Mouse (Mus musculus) left cerebral cortex, adult 9 months (tissue): ENCODE measurements around the gene Agpat4.
A peak's percentile ranks its signal among the peaks of the same experiment; 100 is the strongest.

Experiments used
- DNase-seq, 2 experiments: peaks; one replicate each; pipeline ENCODE4 v3.0.0; 2022; ENCODE audit warnings: low spot score in 2 of 2

Agpat4 gene

GRCm38 (mm10) chr17:12160984-12161764, 42.7 kb downstream of the Agpat4 start:
- no peak for DNase-seq

- DNase-seq: no peak
These were observed 43.4 kb downstream of the Agpat4 start for GRCm38 (mm10) chr17:12161877-12162276.

DNA sequence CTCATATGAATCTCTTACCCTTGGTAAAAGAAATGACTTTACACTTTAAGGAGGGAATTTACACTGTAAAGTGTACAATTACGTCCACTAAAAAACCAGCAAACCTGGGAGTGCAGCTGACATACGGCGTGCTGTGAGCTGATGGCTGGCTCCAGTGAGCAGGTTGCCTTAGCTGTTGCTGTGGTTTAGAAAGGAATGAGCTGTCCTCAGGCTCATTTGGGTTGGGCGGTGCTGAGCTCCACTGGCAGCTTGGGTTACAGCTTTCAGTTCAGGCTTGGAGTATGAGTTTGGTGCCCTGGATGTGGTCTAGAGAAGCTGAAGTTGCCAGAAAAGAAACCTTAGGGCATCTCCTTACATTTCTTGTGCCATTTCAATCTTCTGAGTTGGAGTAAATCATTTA, 44.3 kb downstream of the Agpat4 start:
- DNase-seq: no peak

GRCm38 (mm10) chr17:12163403-12163802, 44.9 kb downstream of the Agpat4 start:
- no peak for DNase-seq

- DNase-seq: peak in 1 of 2 experiments; percentile 80
These were observed 45.4 kb downstream of the Agpat4 start for GRCm38 (mm10) chr17:12163903-12164302.

DNA sequence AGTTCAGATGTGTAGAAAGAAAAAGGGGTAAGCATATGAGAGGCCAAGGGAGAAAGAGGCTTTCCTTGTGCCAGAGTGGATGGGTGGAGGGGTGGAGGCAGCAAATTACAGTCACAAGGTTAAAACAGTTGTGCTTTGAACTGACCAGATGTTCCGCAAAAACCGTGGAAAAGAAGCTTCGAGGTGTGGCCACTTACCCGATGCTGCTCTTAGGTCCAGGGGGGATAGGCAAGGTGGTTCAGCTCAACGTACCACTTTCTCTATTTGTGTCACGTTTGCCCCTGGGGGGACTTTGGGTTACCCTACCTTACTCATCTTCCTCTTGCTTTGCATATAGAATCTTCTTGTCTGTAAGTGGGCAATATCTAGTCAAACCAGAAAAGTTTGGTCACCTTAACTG, 46.0 kb downstream of the Agpat4 start:
- no peak for DNase-seq

- DNase-seq: no peak
These were observed 46.6 kb downstream of the Agpat4 start for GRCm38 (mm10) chr17:12165009-12165695.

DNA sequence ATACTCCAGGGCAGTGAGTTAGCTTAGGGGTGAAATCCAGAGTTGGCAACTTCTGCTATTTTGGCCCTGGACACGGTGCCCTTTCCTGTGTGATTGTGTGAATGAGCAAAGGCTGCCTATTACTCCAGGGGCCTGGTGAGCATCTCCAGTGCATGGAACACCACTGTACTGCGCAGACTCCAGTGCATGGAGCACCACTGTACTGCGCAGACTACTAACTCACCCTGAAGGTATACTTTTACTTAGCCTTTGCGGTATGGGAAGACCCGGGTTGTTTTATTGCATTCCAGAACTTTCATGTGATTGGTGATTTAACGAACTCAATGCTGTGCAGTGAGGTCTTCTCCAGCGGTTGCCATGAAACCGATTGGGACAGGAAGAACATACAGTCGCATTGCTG, 47.2 kb downstream of the Agpat4 start:
- DNase-seq: no peak

DNA sequence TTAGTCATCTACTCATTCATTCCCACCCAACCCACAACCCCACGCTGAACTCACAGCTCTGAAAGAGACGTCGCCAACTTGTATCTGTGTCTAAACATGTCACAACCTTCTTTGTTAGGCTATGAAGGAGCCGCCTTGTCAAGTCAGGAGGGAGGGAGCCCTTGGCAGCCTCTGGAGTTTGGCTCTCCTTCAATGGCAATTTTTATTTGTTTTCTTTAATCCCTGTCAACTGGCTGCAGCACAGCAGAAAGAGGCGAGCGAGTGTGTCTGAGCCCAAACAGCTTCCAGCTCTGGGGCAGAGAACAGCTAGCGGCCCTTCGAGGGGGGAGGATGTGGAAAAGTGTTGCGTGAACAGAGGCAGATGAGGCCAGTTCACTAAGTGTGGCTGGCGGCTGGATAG, 50.0 kb downstream of the Agpat4 start:
- DNase-seq: peak; percentile 66 to 78

GRCm38 (mm10) chr17:12169326-12169836, 50.9 kb downstream of the Agpat4 start:
- no peak for DNase-seq

DNA sequence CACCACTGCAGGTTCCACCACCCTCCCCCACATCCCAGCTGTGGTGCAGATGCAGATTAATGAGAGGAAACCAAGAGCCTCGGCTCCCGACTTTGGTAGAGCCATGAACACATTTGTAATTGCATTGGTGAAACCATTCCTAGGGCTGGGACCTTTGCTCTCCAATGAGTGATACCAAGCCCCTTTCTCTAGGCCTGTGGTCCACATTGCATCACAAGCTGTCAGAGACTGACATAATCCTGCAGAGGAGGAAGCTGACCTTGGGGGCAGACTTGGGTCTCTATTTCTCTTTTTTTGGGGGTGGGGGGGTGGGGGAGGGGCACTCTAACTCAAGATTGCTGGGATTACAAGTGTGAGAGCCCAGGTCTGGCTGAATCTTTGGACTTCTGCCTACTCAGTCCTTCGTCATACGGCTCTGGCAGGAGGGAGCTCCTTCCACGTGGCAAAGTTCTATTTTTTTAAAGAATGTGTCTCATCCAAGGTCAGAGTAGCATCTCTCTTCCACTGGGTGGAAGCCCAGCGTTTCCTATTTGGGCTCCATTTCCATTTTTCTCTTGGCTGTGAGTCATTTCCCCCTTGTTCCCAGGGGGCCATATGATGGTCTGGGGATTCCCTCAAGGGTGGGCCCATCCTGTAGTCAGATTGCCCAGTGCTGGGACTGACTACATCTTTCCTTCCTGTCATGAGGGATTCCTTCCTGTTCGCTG, 52.4 kb downstream of the Agpat4 start:
- DNase-seq: no peak

GRCm38 (mm10) chr17:12171666-12172065, 53.2 kb downstream of the Agpat4 start:
- no peak for DNase-seq

DNA sequence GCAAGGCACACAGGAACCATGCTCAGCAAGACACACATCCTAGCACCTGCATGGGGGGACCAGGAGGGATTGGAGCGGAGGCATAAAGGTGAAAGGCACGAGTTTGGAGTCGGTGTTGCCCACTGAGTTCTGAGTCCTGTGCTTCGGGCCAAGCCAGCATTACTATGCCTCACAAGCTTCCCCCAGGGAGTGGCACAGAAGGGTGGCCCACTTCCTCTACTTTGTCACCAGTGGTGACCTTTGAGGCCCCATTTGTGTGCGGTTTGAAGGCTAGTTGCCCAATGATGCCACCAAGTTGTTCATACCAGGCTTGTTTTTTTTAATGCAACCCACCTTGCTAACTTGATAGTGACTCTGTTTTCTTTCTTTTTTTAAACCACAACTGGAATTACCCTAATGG, 55.7 kb downstream of the Agpat4 start:
- DNase-seq: no peak

GRCm38 (mm10) chr17:12174896-12175295, 56.4 kb downstream of the Agpat4 start:
- DNase-seq: no peak

GRCm38 (mm10) chr17:12175626-12176025, 57.1 kb downstream of the Agpat4 start:
- DNase-seq: no peak

GRCm38 (mm10) chr17:12179339-12179738, 60.8 kb downstream of the Agpat4 start:
- DNase-seq: no peak

GRCm38 (mm10) chr17:12179766-12180165, 61.3 kb downstream of the Agpat4 start:
- no peak for DNase-seq

- no peak for DNase-seq
These were observed 64.4 kb downstream of the Agpat4 start for GRCm38 (mm10) chr17:12182702-12183485.

- DNase-seq: no peak
These were observed 65.8 kb downstream of the Agpat4 start for GRCm38 (mm10) chr17:12184283-12184682.

GRCm38 (mm10) chr17:12185855-12186254, 67.4 kb downstream of the Agpat4 start:
- no peak for DNase-seq

DNA sequence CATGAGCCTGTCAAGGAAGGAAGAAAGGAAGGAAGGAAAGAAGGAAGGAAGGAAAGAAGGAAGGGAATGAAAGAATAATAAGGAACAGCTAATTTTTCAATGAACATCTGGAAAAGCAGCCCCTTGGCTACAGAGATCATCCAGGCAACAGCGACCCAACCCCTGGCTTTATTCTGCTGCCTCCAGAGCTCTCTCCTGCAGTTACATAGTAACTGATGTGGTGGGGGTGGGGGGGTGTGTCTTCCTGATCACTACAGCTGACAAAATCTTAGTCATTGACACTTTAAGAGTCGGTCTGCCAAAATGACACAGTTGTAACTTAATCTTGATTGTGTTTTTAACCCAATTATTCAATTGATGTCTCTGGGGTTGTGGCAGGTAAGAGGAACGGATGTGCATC, 67.8 kb downstream of the Agpat4 start:
- no peak for DNase-seq

- peak in 1 of 2 experiments; percentile 42 for DNase-seq
These were observed 69.3 kb downstream of the Agpat4 start for GRCm38 (mm10) chr17:12187782-12188181.
